Mouse (Mus musculus) C2C12 (cell line): ENCODE results near the gene Cep290. TPM values are rescaled to one million over a fixed set of nuclear protein-coding genes. Genes with fewer than 3 reads are reported as not detected.

Experiments
- H3K27me3 ChIP-seq: one replicate; pipeline ENCODE4 v1.6.1; 2011; ENCODE audit not compliant: control insufficient read depth, insufficient read depth, insufficient read length
- H3K36me3 ChIP-seq: one replicate; pipeline ENCODE4 v1.6.1; 2011; ENCODE audit not compliant: control insufficient read depth, insufficient read depth
- H3K4me3 ChIP-seq: one replicate; pipeline ENCODE4 v1.5.1; 2011; ENCODE audit warnings: mild to moderate bottlenecking, control low read depth; ENCODE audit not compliant: poor library complexity, insufficient read depth, severe bottlenecking
- H3K79me2 ChIP-seq: one replicate; pipeline ENCODE4 v1.6.1; 2011; ENCODE audit not compliant: control insufficient read depth, insufficient read depth
- H3K79me3 ChIP-seq: one replicate; pipeline ENCODE4 v1.6.1; 2011; ENCODE audit warnings: low read depth, control low read depth
- H3ac ChIP-seq: one replicate; pipeline ENCODE3; 2011; ENCODE audit warnings: low read depth; ENCODE audit not compliant: control insufficient read depth, insufficient read length
- CEBPB ChIP-seq: IDR thresholded peaks from one replicate; pipeline ENCODE4 v1.6.1; 2011; ENCODE audit warnings: low read depth, mild to moderate bottlenecking, control low read depth, moderate library complexity
- CTCF ChIP-seq: IDR thresholded peaks from one replicate; pipeline ENCODE4 v1.5.1; 2011; ENCODE audit not compliant: control insufficient read depth, insufficient read depth, insufficient read length
- FOSL1 ChIP-seq: IDR thresholded peaks from one replicate; pipeline ENCODE4 v1.8.0; 2011; ENCODE audit warnings: mild to moderate bottlenecking, low read length; ENCODE audit not compliant: poor library complexity, insufficient read depth, severe bottlenecking
- MAX ChIP-seq: IDR thresholded peaks from one replicate; pipeline ENCODE4 v1.6.1; 2011; ENCODE audit warnings: mild to moderate bottlenecking, control low read depth
- MYOD1 ChIP-seq: IDR thresholded peaks from one replicate; pipeline ENCODE4 v1.6.1; 2011; ENCODE audit warnings: low read depth; ENCODE audit not compliant: control insufficient read depth, insufficient read length
- MYOG ChIP-seq: IDR thresholded peaks from one replicate; pipeline ENCODE4 v1.6.1; 2011; ENCODE audit not compliant: control insufficient read depth, insufficient read length; ENCODE audit errors: extremely low read depth
- USF1 ChIP-seq: IDR thresholded peaks from one replicate; pipeline ENCODE4 v1.6.1; 2011; ENCODE audit warnings: low read depth, mild to moderate bottlenecking, control low read depth, moderate library complexity
- polyA plus RNA-seq: library from polyadenylated mRNA; unstranded; fragments of >200 nt; fragmentation: generic; extraction: Trizol; gene quantifications from one replicate; pipeline ENCODE4 v1.2.1, GENCODE M21; 2012; ENCODE audit warnings: missing spikeins

Gene Cep290
- polyA plus RNA-seq, 1 experiment: 2.2 TPM

- H3ac ChIP-seq: no peak overlapping the region
- no peaks in the 10 kb centered on the region for H3K27me3 ChIP-seq
- no peak overlapping the region for H3K4me3 ChIP-seq
- no peaks in the 10 kb centered on the region for H3K79me3 ChIP-seq
- peaks cover 2% of the 10 kb centered on the region for H3K79me2 ChIP-seq
- H3K36me3 ChIP-seq: peaks cover 37% of the 10 kb centered on the region
- no peak for TF ChIP-seq FOSL1
- TF ChIP-seq MAX: no peak
- no peak for TF ChIP-seq MYOD1
- TF ChIP-seq USF1: no peak
- no peak for TF ChIP-seq MYOG
Observed at GRCm38 (mm10) chr10:100491916-100492315, 4.6 kb downstream of the Cep290 start.

GRCm38 (mm10) chr10:100498309-100498708 lies 11.0 kb downstream of the Cep290 start:
- H3K79me3 ChIP-seq: no peaks in the 10 kb centered on the region
- H3K36me3 ChIP-seq: peaks cover 77% of the 10 kb centered on the region
- no peaks in the 10 kb centered on the region for H3K27me3 ChIP-seq
- H3K79me2 ChIP-seq: no peaks in the 10 kb centered on the region
- no peak overlapping the region for H3K4me3 ChIP-seq
- no peak for TF ChIP-seq MYOD1
- no peak for TF ChIP-seq USF1
- TF ChIP-seq MAX: no peak
- TF ChIP-seq FOSL1: no peak
- TF ChIP-seq CTCF: no peak
- H3ac ChIP-seq: no peak overlapping the region

- TF ChIP-seq USF1 (no peak), CEBPB (no peak), CTCF (no peak), MYOG (no peak), FOSL1 (no peak), MYOD1 (no peak), MAX (no peak)
- Histone ChIP-seq H3K79me2 (no peaks in the 10 kb centered on the region), H3K27me3 (no peaks in the 10 kb centered on the region), H3K4me3 (no peak overlapping the region), H3K36me3 (peaks cover 26% of the 10 kb centered on the region), H3ac (no peak overlapping the region), H3K79me3 (no peaks in the 10 kb centered on the region)
Observed at GRCm38 (mm10) chr10:100508170-100508569, 20.8 kb downstream of the Cep290 start.

- Histone ChIP-seq H3K27me3 (no peaks in the 10 kb centered on the region), H3K36me3 (peaks cover 9% of the 10 kb centered on the region), H3ac (no peak overlapping the region), H3K79me3 (no peaks in the 10 kb centered on the region), H3K4me3 (no peak overlapping the region), H3K79me2 (no peaks in the 10 kb centered on the region)
- no peak for TF ChIP-seq MAX
- no peak for TF ChIP-seq USF1
- no peak for TF ChIP-seq CEBPB
Observed at GRCm38 (mm10) chr10:100521617-100522016, 34.3 kb downstream of the Cep290 start.

- Histone ChIP-seq H3K4me3 (no peak overlapping the region), H3K79me3 (no peaks in the 10 kb centered on the region), H3ac (no peak overlapping the region), H3K79me2 (no peaks in the 10 kb centered on the region), H3K27me3 (no peaks in the 10 kb centered on the region), H3K36me3 (peaks cover 9% of the 10 kb centered on the region)
- TF ChIP-seq FOSL1: no peak
- no peak for TF ChIP-seq USF1
- TF ChIP-seq MYOD1: no peak
- TF ChIP-seq MYOG: no peak
- no peak for TF ChIP-seq MAX
- TF ChIP-seq CTCF: no peak
- no peak for TF ChIP-seq CEBPB
Observed at GRCm38 (mm10) chr10:100522330-100522729, 35.0 kb downstream of the Cep290 start.

- no peak for TF ChIP-seq MYOD1
- no peak for TF ChIP-seq MYOG
- no peak for TF ChIP-seq CEBPB
- no peak for TF ChIP-seq USF1
- no peak for TF ChIP-seq CTCF
- TF ChIP-seq FOSL1: no peak
- H3K79me3 ChIP-seq: no peaks in the 10 kb centered on the region
- no peak overlapping the region for H3ac ChIP-seq
- no peak overlapping the region for H3K4me3 ChIP-seq
- H3K36me3 ChIP-seq: peaks cover 5% of the 10 kb centered on the region
- no peaks in the 10 kb centered on the region for H3K79me2 ChIP-seq
- no peaks in the 10 kb centered on the region for H3K27me3 ChIP-seq
Observed at GRCm38 (mm10) chr10:100524499-100525390, 37.4 kb downstream of the Cep290 start.
